Mouse (Mus musculus) neutrophil, adult 65 days (primary cell): Measurements from ENCODE around the gene Slc25a21. TPM values are rescaled to one million over a fixed set of nuclear protein-coding genes. Genes with fewer than 3 reads are reported as not detected.

ENCODE experiments used
- total RNA-seq: library from RNA; stranded (reverse); gene quantifications from 2 replicates; pipeline ENCODE4 v1.2.4, GENCODE M21; 2023

The Slc25a21 gene
- 0.38 and 0.64 TPM in 2 replicates for total RNA-seq

DNA sequence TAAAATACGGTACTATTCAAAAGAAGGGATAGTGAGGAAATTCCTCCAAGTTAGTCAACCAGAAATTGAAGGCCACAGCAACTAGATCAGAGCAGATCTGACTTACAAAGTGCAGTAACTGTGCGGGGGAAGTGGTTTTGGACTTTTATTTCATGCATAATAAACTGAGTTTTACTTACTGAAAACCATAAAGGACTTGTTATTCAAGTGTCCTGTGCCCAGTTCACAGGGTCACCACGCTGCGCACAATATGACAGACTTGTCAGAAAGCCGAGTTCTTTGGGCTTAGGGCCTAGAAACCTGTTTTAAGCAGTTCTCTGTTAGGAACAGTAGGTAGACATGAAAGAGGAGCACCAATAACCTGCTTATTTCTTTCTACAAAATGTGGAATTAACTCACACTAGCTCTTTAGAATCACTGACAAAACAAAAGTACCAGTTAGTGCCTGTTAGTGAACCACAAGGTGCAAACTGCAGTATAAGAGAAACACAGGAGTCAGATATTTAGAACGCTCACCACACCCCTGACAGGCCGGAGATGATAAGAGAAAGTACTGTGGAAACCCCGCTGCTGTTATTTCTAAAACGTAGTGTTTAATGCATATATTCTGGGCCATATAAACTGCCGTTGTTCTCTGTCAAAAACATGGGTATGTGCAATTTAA is at the start of gene Slc25a21:
Gene Slc25a21, minus strand, starts transcription at position 110 of the 664 bp plus-strand sequence.

DNA sequence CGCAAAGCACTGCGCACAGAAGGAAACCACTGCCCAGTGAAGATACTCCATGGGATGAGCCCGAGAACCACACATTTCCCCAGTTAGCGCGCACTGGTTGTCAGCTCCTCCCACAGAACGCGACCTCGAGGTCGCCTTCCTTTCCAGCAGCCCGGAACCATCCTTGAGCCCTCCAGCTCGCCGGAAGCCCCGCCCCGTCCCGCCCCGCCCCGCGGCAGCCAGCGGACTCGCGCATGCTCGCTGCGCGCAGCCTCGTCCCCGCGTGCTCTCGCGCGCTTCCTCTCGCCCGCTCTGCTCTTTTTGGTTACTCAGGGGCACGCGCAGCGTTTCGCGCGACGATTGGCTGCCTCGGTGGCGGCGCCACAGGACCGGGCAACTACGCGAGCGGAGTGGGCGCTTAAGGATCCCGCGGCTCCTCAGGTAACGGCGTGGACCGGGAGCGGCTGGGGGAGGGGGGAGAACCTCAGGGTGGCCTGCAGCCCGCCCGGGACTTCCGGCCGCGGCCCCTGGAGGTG is 33.0 kb upstream of the Slc25a21 start, which contains the start of the genes Prps1l3 and Mipol1:
Gene Prps1l3, plus strand, starts transcription at position 221 of the 515 bp plus-strand sequence.
Gene Mipol1, plus strand, starts transcription at position 236 of the 515 bp plus-strand sequence.

GRCm38 (mm10) chr12:56691427-56692079 is 505.7 kb downstream of the Slc25a21 start, which contains the start of gene Pax9:
Pax9 (plus strand) TSS chr12:56691767.

Other genes starting within 250 kb of the Slc25a21 start
- 12.9 and 14.8 TPM in 2 replicates for gene Prps1l3, start 32.9 kb upstream of the Slc25a21 start, total RNA-seq
- 0.36 TPM in 1 of 2 replicates, not detected in the other for gene Mipol1, start 33.0 kb upstream of the Slc25a21 start, total RNA-seq